In genomic region chr17:27954629-27955402, GRCm38 (mm10) we compare ENCODE assay signal across 16 mouse cellular contexts. TPM values are rescaled to one million over a fixed set of nuclear protein-coding genes. Genes with fewer than 3 reads are reported as not detected.
A peak's percentile ranks its signal among the peaks of the same experiment; 100 is the strongest.
DNase-seq lines count a peak whose midpoint lies in the region; ATAC-seq and TF ChIP-seq lines count a peak whose summit lies in the region.
"Had no signal": no experiment of that assay in that cellular context is flagged by ENCODE, and none has a peak within 500 bp of the region (broad histone marks: within the 10 kb centered on the region; RNA-seq: fewer than 3 reads in every experiment).

No protein-coding gene starts in this region.

- peaks cover 14% of the 10 kb centered on the region for H3K4me1 ChIP-seq in heart, adult 2 months (ENCODE audit: control insufficient read depth, insufficient read depth, low read length)
- H3K4me1 ChIP-seq in heart, embryonic 11.5 days (ENCODE audit: control insufficient read depth, insufficient read depth, low read length): no peaks in the 10 kb centered on the region; the same call in 1 of the 2 replicates
- H3K4me1 ChIP-seq in liver, embryonic 11.5 days (replicated peaks; ENCODE audit: control insufficient read depth, insufficient read depth, low read length): peaks cover 12% of the 10 kb centered on the region
- peaks cover 13% of the 10 kb centered on the region for H3K4me1 ChIP-seq in hindbrain, embryonic 13.5 days (replicated peaks)
- H3K4me1 ChIP-seq in stomach, postnatal 0 days (replicated peaks; ENCODE audit: control insufficient read depth, insufficient read depth): no peaks in the 10 kb centered on the region
- H3K4me1 ChIP-seq: midbrain, embryonic 12.5 days; neural tube, embryonic 13.5 days had no signal

- no peak for TF ChIP-seq CTCF in heart, adult 2 months (IDR thresholded peaks at IDR 0.05)
- no peak for TF ChIP-seq CTCF in stomach, postnatal 0 days (IDR thresholded peaks at IDR 0.05; ENCODE audit: low read depth)

- no peaks in the 10 kb centered on the region for H3K9me3 ChIP-seq in heart, embryonic 11.5 days (replicated peaks; ENCODE audit: control insufficient read depth, low read length)
- no peaks in the 10 kb centered on the region for H3K9me3 ChIP-seq in liver, embryonic 11.5 days (ENCODE audit: control insufficient read depth, low read length)
- no peaks in the 10 kb centered on the region for H3K9me3 ChIP-seq in hindbrain, embryonic 13.5 days
- H3K9me3 ChIP-seq in stomach, postnatal 0 days (ENCODE audit: control insufficient read depth, low read length): no peaks in the 10 kb centered on the region
- H3K9me3 ChIP-seq: G1E; limb, embryonic 13.5 days; lung, embryonic 15.5 days; midbrain, embryonic 12.5 days; neural tube, embryonic 13.5 days had no signal

- H3K27me3 ChIP-seq in heart, adult 2 months (ENCODE audit: control insufficient read depth, insufficient read depth, low read length): no peaks in the 10 kb centered on the region
- no peaks in the 10 kb centered on the region for H3K27me3 ChIP-seq in heart, embryonic 11.5 days (ENCODE audit: control insufficient read depth, insufficient read depth, low read length)
- no peaks in the 10 kb centered on the region for H3K27me3 ChIP-seq in liver, embryonic 11.5 days (replicated peaks; ENCODE audit: control insufficient read depth, insufficient read depth, low read length)
- no peaks in the 10 kb centered on the region for H3K27me3 ChIP-seq in hindbrain, embryonic 13.5 days
- no peaks in the 10 kb centered on the region for H3K27me3 ChIP-seq in stomach, postnatal 0 days (ENCODE audit: control insufficient read depth, insufficient read depth, low read length)
- H3K27me3 ChIP-seq: limb, embryonic 13.5 days; lung, embryonic 15.5 days; midbrain, embryonic 12.5 days; neural tube, embryonic 13.5 days had no signal

- TF ChIP-seq POLR2A in heart, adult 2 months (IDR thresholded peaks at IDR 0.05; ENCODE audit: insufficient read depth, low read depth, low read length): no peak

- ATAC-seq in heart, embryonic 11.5 days (replicated peaks; ENCODE audit: insufficient number of reproducible peaks, low FRiP score, low TSS enrichment): no peak
- ATAC-seq in liver, embryonic 11.5 days (replicated peaks; ENCODE audit: low FRiP score): no peak
- no peak for ATAC-seq in hindbrain, embryonic 13.5 days (ENCODE audit: low FRiP score)
- 0 out of 2 replicates have a peak, but pooled peaks have one; percentile 52 for ATAC-seq in stomach, postnatal 0 days (ENCODE audit: low FRiP score, low TSS enrichment)

- no peak overlapping the region for H3K4me3 ChIP-seq in heart, adult 2 months
- H3K4me3 ChIP-seq in heart, embryonic 11.5 days (ENCODE audit: low read depth, low read length): no peak overlapping the region
- H3K4me3 ChIP-seq in liver, embryonic 11.5 days (ENCODE audit: low read depth, low read length): no peak overlapping the region
- no peak overlapping the region for H3K4me3 ChIP-seq in hindbrain, embryonic 13.5 days
- H3K4me3 ChIP-seq in stomach, postnatal 0 days (ENCODE audit: low read depth, low read length): no peak overlapping the region
- H3K4me3 ChIP-seq: limb, embryonic 13.5 days; lung, embryonic 15.5 days; midbrain, embryonic 12.5 days; neural tube, embryonic 13.5 days had no signal

- intact Hi-C loops in heart, adult 2 months (cut with DNase I): no loop called here

- DNase-seq in heart, adult 2 months: peak in 1 of 2 experiments; percentile 42
- DNase-seq in liver, embryonic 11.5 days (ENCODE audit: low spot score): no peak
- no peak for DNase-seq in liver
- peak; percentile 48 for DNase-seq in stomach, postnatal 0 days (ENCODE audit: low spot score)
- DNase-seq in left cerebral cortex, adult 8-10 months (ENCODE audit: low spot score in 2 of 2): no peak
- no peak for DNase-seq in ovary, adult 18-20 months (ENCODE audit: low spot score)
- DNase-seq: B cell, adult 2 months; cerebellum, adult 11-12 months; embryo, embryonic 11 days had no signal

- H3K9ac ChIP-seq in heart, adult 2 months (ENCODE audit: low read depth, low read length): peak overlapping the region; percentile 4; the same call in 1 of the 2 replicates
- H3K9ac ChIP-seq in heart, embryonic 11.5 days (ENCODE audit: low read depth, low read length): no peak overlapping the region
- H3K9ac ChIP-seq in liver, embryonic 11.5 days (ENCODE audit: low read depth, low read length): no peak overlapping the region
- no peak overlapping the region for H3K9ac ChIP-seq in hindbrain, embryonic 13.5 days
- no peak overlapping the region; the same call in 1 of the 2 replicates for H3K9ac ChIP-seq in stomach, postnatal 0 days (ENCODE audit: low read length)
- H3K9ac ChIP-seq: limb, embryonic 13.5 days; lung, embryonic 15.5 days; midbrain, embryonic 12.5 days; neural tube, embryonic 13.5 days had no signal

- WGBS in heart, adult 2 months: 42% methylated on average over 14 of the region's 14 CpGs
- WGBS in heart, embryonic 11.5 days (ENCODE audit: insufficient replicate concordance): 61% methylated on average over 14 of the region's 14 CpGs
- WGBS in liver, embryonic 11.5 days: 70% methylated on average over 14 of the region's 14 CpGs
- WGBS in hindbrain, embryonic 13.5 days: 68% methylated on average over 14 of the region's 14 CpGs
- 43% methylated on average over 14 of the region's 14 CpGs for WGBS in stomach, postnatal 0 days

- no peak overlapping the region for H3K4me2 ChIP-seq in heart, embryonic 11.5 days
- peak overlapping the region; percentile 6 for H3K4me2 ChIP-seq in liver, embryonic 11.5 days
- H3K4me2 ChIP-seq in hindbrain, embryonic 13.5 days: no peak overlapping the region
- H3K4me2 ChIP-seq in stomach, postnatal 0 days (replicated peaks; ENCODE audit: low read depth): no peak overlapping the region
- H3K4me2 ChIP-seq: limb, embryonic 13.5 days; lung, embryonic 15.5 days; midbrain, embryonic 12.5 days; neural tube, embryonic 13.5 days had no signal

- no peak for TF ChIP-seq EP300 in heart, adult 2 months (IDR thresholded peaks at IDR 0.05; ENCODE audit: insufficient read depth, low read depth, low read length)
- no peak for TF ChIP-seq EP300 in stomach, postnatal 0 days (optimal IDR thresholded peaks at IDR 0.05)

- H3K79me2 ChIP-seq in heart, adult 2 months (replicated peaks; ENCODE audit: control insufficient read depth, insufficient read depth, low read length): 0 out of 2 replicates have a peak, but pooled peaks cover 1% of the 10 kb centered on the region

- peak overlapping the region; percentile 21; the same call in 1 of the 2 replicates for H3K27ac ChIP-seq in heart, adult 2 months
- no peak overlapping the region for H3K27ac ChIP-seq in heart, embryonic 11.5 days (ENCODE audit: low read depth, low read length)
- peak overlapping the region; percentile 19; the same call in 1 of the 2 replicates for H3K27ac ChIP-seq in liver, embryonic 11.5 days (ENCODE audit: low read depth, low read length)
- H3K27ac ChIP-seq in hindbrain, embryonic 13.5 days: peak overlapping the region; percentile 41
- 0 out of 2 replicates have a peak overlapping the region, but pooled peaks have one; percentile 24 for H3K27ac ChIP-seq in stomach, postnatal 0 days (replicated peaks)
- H3K27ac ChIP-seq: limb, embryonic 13.5 days; lung, embryonic 15.5 days; midbrain, embryonic 12.5 days; neural tube, embryonic 13.5 days had no signal

- no peaks in the 10 kb centered on the region for H3K36me3 ChIP-seq in heart, adult 2 months (ENCODE audit: control insufficient read depth, insufficient read depth, low read length)
- H3K36me3 ChIP-seq in heart, embryonic 11.5 days (ENCODE audit: control insufficient read depth, insufficient read depth, low read length): no peaks in the 10 kb centered on the region
- H3K36me3 ChIP-seq in liver, embryonic 11.5 days (ENCODE audit: control insufficient read depth, insufficient read depth, low read length): no peaks in the 10 kb centered on the region
- H3K36me3 ChIP-seq in hindbrain, embryonic 13.5 days: 0 out of 2 replicates have a peak, but pooled peaks cover 5% of the 10 kb centered on the region
- no peaks in the 10 kb centered on the region for H3K36me3 ChIP-seq in stomach, postnatal 0 days (ENCODE audit: control insufficient read depth, insufficient read depth, low read length)
- H3K36me3 ChIP-seq: limb, embryonic 13.5 days; lung, embryonic 15.5 days; midbrain, embryonic 12.5 days; neural tube, embryonic 13.5 days had no signal

RNA-seq across cellular contexts. Expression of gene Taf11, which starts 45.2 kb away (rescaled TPM):
- total RNA-seq in heart, adult 2 months (2021): 10 to 100 TPM; 21.5 to 21.6 TPM
- polyA plus RNA-seq in heart, adult 2 months (2012; rRNA removed): 12.5 and 13.2 TPM in 2 replicates
- polyA plus RNA-seq in heart, embryonic 11.5 days (2014; fragmentation: Nextera tagmentation; extraction: Ambion mirVana): 50.4 and 53.0 TPM in 2 replicates
- 61.0 and 70.0 TPM in 2 replicates for polyA plus RNA-seq in liver, embryonic 11.5 days (2014; fragmentation: Nextera tagmentation; extraction: Ambion mirVana)
- 68.4 and 76.1 TPM in 2 replicates for polyA plus RNA-seq in hindbrain, embryonic 13.5 days (2015; fragmentation: Nextera tagmentation; extraction: Ambion mirVana)
- 33.4 and 34.0 TPM in 2 replicates for polyA plus RNA-seq in stomach, postnatal 0 days (2015; fragmentation: Nextera tagmentation; extraction: Ambion mirVana)
- 10 to 100 TPM; 40.6 to 47.8 (median 46.2) TPM for total RNA-seq in left cerebral cortex, adult 8-10 months (2022)

RNA-seq across cellular contexts. Expression of gene Anks1, which starts 45.7 kb away (rescaled TPM):
- total RNA-seq in heart, adult 2 months (2021): 10 to 100 TPM; 51.6 to 76.4 TPM
- 64.4 and 90.1 TPM in 2 replicates for polyA plus RNA-seq in heart, adult 2 months (2012; rRNA removed)
- polyA plus RNA-seq in heart, embryonic 11.5 days (2014; fragmentation: Nextera tagmentation; extraction: Ambion mirVana): 5.5 and 6.9 TPM in 2 replicates
- polyA plus RNA-seq in liver, embryonic 11.5 days (2014; fragmentation: Nextera tagmentation; extraction: Ambion mirVana): 8.3 and 8.9 TPM in 2 replicates
- polyA plus RNA-seq in hindbrain, embryonic 13.5 days (2015; fragmentation: Nextera tagmentation; extraction: Ambion mirVana): 58.6 and 75.2 TPM in 2 replicates
- 7.8 and 8.3 TPM in 2 replicates for polyA plus RNA-seq in stomach, postnatal 0 days (2015; fragmentation: Nextera tagmentation; extraction: Ambion mirVana)
- total RNA-seq in left cerebral cortex, adult 8-10 months (2022): 10 to 100 TPM; 36.3 to 39.2 (median 38.0) TPM
